Mouse (Mus musculus) hindbrain, embryonic 10.5 days (tissue): ENCODE measurements around the gene Tln1. TPM values are rescaled to one million over a fixed set of nuclear protein-coding genes. Genes with fewer than 3 reads are reported as not detected.
"Not testable (repeated sequence)": the region's sequence is repeated elsewhere in the genome, so short reads cannot be mapped to it uniquely, and the experiment has no call there.

Experiments used
- DNase-seq: peaks from one replicate; pipeline ENCODE4 v3.0.0-alpha.2; 2017; ENCODE audit warnings: low spot score
- H3K27ac ChIP-seq: fragments of 300-500 bp; sonication (generic); 2 replicates; pipeline ENCODE4 v1.5.1; 2016; ENCODE audit warnings: mild to moderate bottlenecking, moderate library complexity
- H3K27me3 ChIP-seq: fragments of 300-500 bp; sonication (generic); 2 replicates; pipeline ENCODE4 v1.6.1; 2016; ENCODE audit warnings: mild to moderate bottlenecking; ENCODE audit not compliant: poor library complexity, insufficient read depth, severe bottlenecking
- H3K36me3 ChIP-seq: fragments of 300-500 bp; sonication (generic); 2 replicates; pipeline ENCODE4 v1.6.1; 2016; ENCODE audit warnings: mild to moderate bottlenecking, moderate library complexity
- H3K4me1 ChIP-seq: fragments of 300-500 bp; sonication (generic); replicated peaks from 2 replicates; pipeline ENCODE4 v1.6.1; 2016; ENCODE audit warnings: mild to moderate bottlenecking
- H3K4me3 ChIP-seq: fragments of 300-500 bp; sonication (generic); 2 replicates; pipeline ENCODE4 v1.5.1; 2016; ENCODE audit warnings: mild to moderate bottlenecking, moderate library complexity
- H3K9me3 ChIP-seq: fragments of 300-500 bp; sonication (generic); 2 replicates; pipeline ENCODE4 v1.6.1; 2016; ENCODE audit warnings: mild to moderate bottlenecking, moderate library complexity
- WGBS: fragments of 180-500 bp; shearing (Covaris S2); methylation state at CpG from one replicate; pipeline ENCODE4 v1.1.7; 2016; 5-methylcytosine and 5-hydroxymethylcytosine counted together
- polyA plus RNA-seq: library from polyadenylated mRNA; unstranded; fragments of >200 nt; fragmentation: Nextera tagmentation; extraction: Ambion mirVana; gene quantifications from 2 replicates; pipeline ENCODE4 v1.2.1, GENCODE M21; 2016

Tln1 gene
- polyA plus RNA-seq, 1 experiment from 2014 or later = 58.9 TPM

DNA sequence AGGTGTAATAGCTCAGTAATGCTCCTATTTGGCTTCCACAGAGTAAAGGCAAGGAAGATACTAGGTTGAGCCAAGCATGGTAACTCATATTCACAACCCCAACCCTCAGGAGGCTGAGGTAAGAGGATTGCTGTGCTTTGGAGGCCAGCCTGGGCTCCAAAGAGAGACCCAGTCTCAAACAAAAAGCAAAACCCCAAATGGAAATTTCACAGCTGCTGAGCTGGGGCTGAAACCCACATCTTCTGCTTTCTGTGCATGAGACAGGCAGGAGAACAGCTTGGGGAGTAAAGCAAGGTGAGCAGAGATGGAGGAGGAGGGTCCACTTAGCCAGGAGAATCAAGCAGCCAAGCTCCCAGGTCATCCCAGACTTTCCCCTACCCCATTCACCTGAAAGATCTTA is 8.6 kb downstream of the Tln1 start:
- DNase-seq = no peak
- peaks cover 88% of the 10 kb centered on the region for H3K36me3 ChIP-seq
- H3K9me3 ChIP-seq = peaks cover 6% of the 10 kb centered on the region; the same call in 1 of the 2 replicates
- H3K4me3 ChIP-seq = no peak overlapping the region
- no peaks in the 10 kb centered on the region for H3K27me3 ChIP-seq
- H3K27ac ChIP-seq = no peak overlapping the region
- H3K4me1 ChIP-seq = peaks cover 23% of the 10 kb centered on the region

DNA sequence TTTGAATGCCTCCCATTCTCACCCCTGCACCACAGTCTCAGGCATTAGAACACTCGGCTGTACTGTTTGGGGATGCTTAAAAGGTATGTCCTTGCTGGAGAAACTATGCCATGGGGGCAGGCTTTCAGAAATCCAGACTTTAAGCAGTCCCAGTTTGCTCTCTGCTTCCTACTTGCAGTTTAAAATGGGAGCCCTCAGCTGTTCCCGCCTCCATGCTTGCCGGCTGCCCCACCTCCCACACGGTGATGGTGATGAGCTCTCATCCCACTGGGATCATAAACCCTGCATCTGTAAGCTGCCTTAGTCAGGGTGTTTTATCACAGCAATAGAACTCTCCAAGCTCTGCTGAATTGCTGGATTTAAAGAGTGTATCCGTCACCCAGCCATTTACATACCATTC is 10.1 kb downstream of the Tln1 start:
- Histone ChIP-seq H3K27me3 (no peaks in the 10 kb centered on the region), H3K27ac (no peak overlapping the region), H3K9me3 (peaks cover 6% of the 10 kb centered on the region; the same call in 1 of the 2 replicates), H3K4me3 (no peak overlapping the region), H3K36me3 (peaks cover 99% of the 10 kb centered on the region), H3K4me1 (peaks cover 8% of the 10 kb centered on the region)
- no peak for DNase-seq
- 99% methylated on average over 5 of the region's 5 CpGs for WGBS

DNA sequence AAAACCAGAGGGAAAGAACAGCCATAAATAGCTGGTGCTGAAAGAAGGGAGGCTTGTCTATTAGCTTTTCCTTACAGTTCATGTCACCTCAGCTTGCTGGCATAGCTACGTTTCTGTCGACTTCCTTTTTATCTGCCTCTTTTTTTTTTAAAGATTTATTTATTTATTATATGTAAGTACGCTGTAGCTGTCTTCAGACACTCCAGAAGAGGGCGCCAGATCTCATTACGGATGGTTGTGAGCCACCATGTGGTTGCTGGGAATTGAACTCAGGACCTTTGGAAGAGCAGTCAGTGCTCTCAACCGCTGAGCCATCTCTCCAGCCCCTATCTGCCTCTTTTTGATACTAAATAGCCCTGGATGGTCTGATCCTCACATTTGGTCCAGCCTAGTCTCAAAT is 10.6 kb downstream of the Tln1 start:
- H3K4me3 ChIP-seq, H3K4me1 ChIP-seq, H3K27me3 ChIP-seq, DNase-seq, H3K27ac ChIP-seq, H3K9me3 ChIP-seq: not testable (repeated sequence)
- 92% methylated on average over 6 of the region's 6 CpGs for WGBS
- H3K36me3 ChIP-seq = peaks cover 100% of the 10 kb centered on the region

DNA sequence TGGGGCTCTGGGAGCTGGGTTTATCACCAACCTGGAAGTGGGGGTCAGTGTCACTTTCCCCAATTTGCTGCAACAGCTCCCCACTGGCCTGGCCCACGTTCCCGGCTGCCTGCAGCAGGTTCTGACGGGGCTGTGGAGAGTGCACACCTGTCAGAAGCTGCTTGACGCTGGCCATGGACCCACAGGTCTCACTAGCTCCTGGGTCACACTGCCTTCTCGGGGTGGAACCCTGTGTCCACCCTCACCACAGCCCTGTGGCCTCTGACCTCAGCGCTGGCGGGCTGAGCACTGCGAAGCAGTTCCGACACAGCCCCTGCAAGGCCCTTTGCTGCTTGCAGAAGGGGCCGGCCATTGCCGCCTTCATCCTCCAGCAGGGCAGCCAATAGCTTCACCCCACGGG is 13.4 kb downstream of the Tln1 start:
- no peak overlapping the region for H3K4me3 ChIP-seq
- H3K27ac ChIP-seq = no peak overlapping the region
- WGBS = 93% methylated on average over 12 of the region's 12 CpGs
- peaks cover 6% of the 10 kb centered on the region; the same call in 1 of the 2 replicates for H3K9me3 ChIP-seq
- no peaks in the 10 kb centered on the region for H3K27me3 ChIP-seq
- no peaks in the 10 kb centered on the region for H3K4me1 ChIP-seq
- H3K36me3 ChIP-seq = peaks cover 100% of the 10 kb centered on the region
- DNase-seq = no peak

DNA sequence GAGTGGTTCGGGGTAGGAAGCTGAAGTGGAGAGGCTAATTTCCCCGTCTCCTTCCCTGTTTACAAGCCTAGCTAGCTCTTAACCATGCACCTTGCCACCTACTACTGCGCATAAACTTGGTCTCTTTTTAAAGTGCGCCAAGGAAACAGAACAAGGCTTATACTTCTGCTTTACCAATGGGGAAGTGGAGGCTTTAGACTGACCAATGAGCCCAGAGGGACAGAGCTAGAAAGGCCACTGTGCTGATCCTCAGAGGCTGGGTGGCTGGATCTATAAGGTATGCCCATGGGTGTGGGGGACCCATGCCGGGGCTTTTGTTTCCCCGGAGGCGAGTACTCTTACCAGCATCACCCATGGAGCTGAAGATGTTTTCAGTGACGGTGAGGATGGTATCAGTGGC is 15.3 kb downstream of the Tln1 start:
- Histone ChIP-seq H3K27me3 (no peaks in the 10 kb centered on the region), H3K36me3 (peaks cover 100% of the 10 kb centered on the region), H3K4me3 (no peak overlapping the region), H3K9me3 (peaks cover 2% of the 10 kb centered on the region; the same call in 1 of the 2 replicates), H3K27ac (no peak overlapping the region), H3K4me1 (no peaks in the 10 kb centered on the region)
- WGBS = 92% methylated on average over 8 of the region's 8 CpGs
- no peak for DNase-seq

DNA sequence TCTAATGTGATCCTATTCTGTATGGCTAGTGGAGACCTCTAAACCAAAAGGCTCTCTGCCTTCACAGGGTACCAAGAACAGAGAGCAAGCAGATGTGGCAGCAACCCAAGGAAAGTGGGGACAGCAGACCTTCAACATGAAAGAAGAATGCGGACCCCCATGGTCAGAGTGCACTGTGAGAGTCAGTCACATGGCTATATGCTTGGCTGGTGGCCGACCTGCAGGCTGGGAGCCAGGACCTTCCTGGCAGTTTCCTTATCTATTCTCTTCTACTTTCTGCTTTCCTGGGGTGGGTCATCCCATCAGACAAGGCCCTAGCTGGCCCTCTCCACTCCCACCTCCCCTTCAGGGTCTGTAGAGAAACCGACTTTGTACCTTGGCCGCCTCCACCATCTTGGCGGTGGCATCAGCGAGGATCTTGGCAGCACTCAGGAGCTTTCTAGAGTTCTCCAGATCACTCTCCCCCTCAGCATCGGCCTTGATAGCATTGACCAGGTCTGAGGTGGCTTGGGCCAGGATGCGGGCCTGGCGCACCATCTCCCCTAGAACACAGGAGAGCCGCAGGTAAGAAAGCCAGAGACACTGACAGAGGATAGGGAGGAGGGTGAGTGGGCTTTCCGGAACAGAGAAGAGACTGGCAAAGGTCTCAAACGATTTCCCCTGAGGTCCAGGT is 16.0 kb downstream of the Tln1 start:
- no peak for DNase-seq
- Histone ChIP-seq H3K9me3 (no peaks in the 10 kb centered on the region), H3K4me1 (no peaks in the 10 kb centered on the region), H3K4me3 (no peak overlapping the region), H3K36me3 (peaks cover 100% of the 10 kb centered on the region), H3K27ac (no peak overlapping the region), H3K27me3 (no peaks in the 10 kb centered on the region)
- 93% methylated on average over 12 of the region's 12 CpGs for WGBS

- DNase-seq = no peak
- H3K27ac ChIP-seq = no peak overlapping the region
- WGBS = 73% methylated on average over 3 of the region's 3 CpGs
- no peaks in the 10 kb centered on the region for H3K27me3 ChIP-seq
- H3K4me3 ChIP-seq = no peak overlapping the region
- H3K4me1 ChIP-seq = no peaks in the 10 kb centered on the region
- H3K36me3 ChIP-seq = peaks cover 100% of the 10 kb centered on the region
- no peaks in the 10 kb centered on the region for H3K9me3 ChIP-seq
These were observed 20.4 kb downstream of the Tln1 start for GRCm38 (mm10) chr4:43542044-43542443.

DNA sequence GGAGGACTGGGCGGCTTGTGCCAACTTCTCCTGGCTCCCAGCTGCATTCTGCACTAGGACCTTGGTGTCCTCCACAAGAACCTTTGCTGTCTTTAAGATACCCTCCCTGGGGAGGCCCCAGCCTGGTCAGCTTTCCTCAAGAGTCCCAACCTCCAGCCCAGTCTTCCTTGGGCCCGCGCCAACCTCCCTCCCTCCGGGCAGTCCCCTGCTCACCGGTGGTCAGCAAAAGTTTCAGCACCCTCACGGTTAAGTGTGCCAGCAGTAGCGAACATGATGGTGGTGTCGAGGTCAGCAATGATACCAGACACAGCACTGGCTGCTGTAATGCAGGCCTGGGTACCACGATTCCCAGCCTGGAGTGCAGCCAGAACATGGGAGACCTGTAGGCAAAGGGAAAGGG is 26.5 kb downstream of the Tln1 start:
- H3K27me3 ChIP-seq = no peaks in the 10 kb centered on the region
- H3K36me3 ChIP-seq = peaks cover 100% of the 10 kb centered on the region
- H3K9me3 ChIP-seq = no peaks in the 10 kb centered on the region
- DNase-seq = no peak
- no peaks in the 10 kb centered on the region for H3K4me1 ChIP-seq
- H3K4me3 ChIP-seq = no peak overlapping the region
- no peak overlapping the region for H3K27ac ChIP-seq
- 95% methylated on average over 9 of the region's 9 CpGs for WGBS

DNA sequence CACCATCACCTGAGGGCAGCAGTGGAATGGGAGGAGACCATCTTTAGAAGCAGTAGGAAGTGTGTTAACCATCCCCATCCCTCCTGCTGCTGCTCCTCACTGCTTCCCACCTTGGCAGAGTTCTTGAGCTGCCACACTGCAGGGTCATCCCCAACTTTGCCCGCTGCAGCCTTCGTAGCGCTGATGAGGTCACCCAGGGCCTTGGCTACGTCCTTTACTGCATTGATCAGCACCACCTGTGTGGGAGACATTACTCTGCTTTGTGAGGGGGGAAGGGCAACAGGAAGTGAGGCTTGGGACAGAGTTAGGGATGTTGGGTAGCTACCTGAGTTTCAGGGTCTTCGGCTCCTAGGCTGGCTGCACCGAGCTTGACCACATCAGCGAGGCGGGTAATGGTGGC is 26.9 kb downstream of the Tln1 start:
- Histone ChIP-seq H3K27me3 (no peaks in the 10 kb centered on the region), H3K27ac (no peak overlapping the region), H3K4me1 (no peaks in the 10 kb centered on the region), H3K9me3 (no peaks in the 10 kb centered on the region), H3K36me3 (peaks cover 100% of the 10 kb centered on the region), H3K4me3 (no peak overlapping the region)
- DNase-seq = no peak
- 96% methylated on average over 8 of the region's 8 CpGs for WGBS

DNA sequence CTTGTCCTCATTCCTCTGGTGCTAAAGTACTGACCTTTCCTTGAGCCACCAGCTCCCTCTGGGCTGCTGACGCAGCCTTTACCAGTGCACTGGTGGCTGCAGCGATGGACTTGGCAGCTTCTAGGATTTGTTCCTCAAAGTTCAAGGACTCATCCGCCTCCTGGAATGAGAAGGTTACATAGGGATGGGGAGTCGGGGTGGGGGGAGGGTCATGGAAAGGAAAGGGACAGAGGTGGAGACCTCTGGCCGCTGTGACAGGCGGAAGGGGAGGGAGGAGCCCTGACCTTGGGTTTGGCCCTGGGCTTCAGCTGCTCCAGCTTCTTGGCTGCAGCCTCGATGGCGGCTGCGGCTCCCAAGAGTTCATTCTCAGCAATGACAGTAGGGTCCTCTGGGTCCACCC is 29.2 kb downstream of the Tln1 start:
- Histone ChIP-seq H3K27me3 (no peaks in the 10 kb centered on the region), H3K27ac (no peak overlapping the region), H3K9me3 (no peaks in the 10 kb centered on the region), H3K4me3 (no peak overlapping the region), H3K36me3 (peaks cover 78% of the 10 kb centered on the region), H3K4me1 (no peaks in the 10 kb centered on the region)
- WGBS = 87% methylated on average over 9 of the region's 9 CpGs
- no peak for DNase-seq

DNA sequence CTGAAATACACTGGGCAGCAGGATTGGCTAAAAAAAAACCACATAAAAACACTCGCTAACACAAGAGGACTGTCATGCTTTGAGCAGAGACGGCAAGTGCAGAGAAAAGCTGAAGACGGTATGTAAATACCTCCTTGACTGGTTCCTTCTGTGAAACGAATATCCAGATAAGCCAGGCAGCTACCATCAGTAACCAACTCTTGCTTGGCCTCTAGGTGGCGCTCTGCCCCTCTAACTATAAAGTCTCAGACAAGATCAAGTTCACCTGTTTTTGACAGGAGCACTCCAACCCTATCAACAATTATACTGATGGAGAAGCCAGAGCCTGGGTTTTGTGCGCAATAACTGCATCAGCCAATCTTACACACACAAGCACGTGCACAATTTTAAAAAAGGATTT is 31.9 kb downstream of the Tln1 start:
- Histone ChIP-seq H3K27ac (no peak overlapping the region), H3K27me3 (peaks cover 13% of the 10 kb centered on the region), H3K4me3 (no peak overlapping the region), H3K36me3 (peaks cover 51% of the 10 kb centered on the region), H3K9me3 (no peaks in the 10 kb centered on the region), H3K4me1 (no peaks in the 10 kb centered on the region)
- DNase-seq = peak; percentile 72
- 30% methylated on average over 7 of the region's 7 CpGs for WGBS

DNA sequence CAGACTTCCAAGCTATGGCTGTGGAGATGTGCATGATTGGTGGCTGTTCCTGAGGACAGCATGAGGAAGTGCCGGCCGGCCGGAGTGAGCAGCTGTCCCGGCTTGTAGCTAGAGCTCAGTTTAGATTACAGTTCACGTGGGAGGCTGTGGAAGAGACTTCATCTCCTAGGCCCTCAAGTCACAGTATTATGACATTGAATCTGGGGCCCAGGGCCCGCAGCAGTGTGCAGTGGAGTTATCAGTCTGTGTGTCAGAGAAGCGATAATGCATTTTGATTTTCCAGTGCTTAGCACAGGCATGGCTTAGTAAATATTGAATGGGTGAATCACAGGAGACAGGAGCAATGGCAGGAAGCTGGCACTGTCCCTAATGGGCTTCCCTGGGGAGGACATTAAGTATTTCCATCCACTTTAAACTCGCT is 32.4 kb downstream of the Tln1 start:
- H3K27me3 ChIP-seq = peaks cover 18% of the 10 kb centered on the region
- DNase-seq = no peak
- H3K27ac ChIP-seq = no peak overlapping the region
- 78% methylated on average over 8 of the region's 8 CpGs for WGBS
- H3K4me1 ChIP-seq = no peaks in the 10 kb centered on the region
- H3K9me3 ChIP-seq = no peaks in the 10 kb centered on the region
- peaks cover 46% of the 10 kb centered on the region for H3K36me3 ChIP-seq
- no peak overlapping the region for H3K4me3 ChIP-seq

DNA sequence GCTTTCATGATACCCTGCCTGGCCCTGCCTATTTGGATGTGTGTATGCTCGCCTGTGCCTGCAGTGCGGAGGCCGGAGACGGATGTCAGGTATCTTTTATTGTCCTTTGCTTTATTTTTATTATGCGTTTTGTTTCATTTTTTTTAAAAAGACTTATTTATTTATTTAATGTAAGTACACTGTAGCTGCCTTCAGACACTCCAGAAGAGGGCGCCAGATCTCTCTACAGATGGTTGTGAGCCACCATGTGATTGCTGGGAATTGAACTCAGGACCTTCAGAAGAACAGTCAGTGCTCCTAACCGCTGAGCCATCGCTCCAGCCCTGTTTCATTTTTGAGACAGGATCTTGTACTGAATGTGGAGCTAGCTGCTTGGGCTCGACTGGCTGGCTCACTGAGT is 34.0 kb downstream of the Tln1 start:
- no peak overlapping the region for H3K4me3 ChIP-seq
- peaks cover 34% of the 10 kb centered on the region for H3K27me3 ChIP-seq
- no peaks in the 10 kb centered on the region for H3K9me3 ChIP-seq
- 83% methylated on average over 9 of the region's 9 CpGs for WGBS
- no peak for DNase-seq
- peaks cover 30% of the 10 kb centered on the region for H3K36me3 ChIP-seq
- H3K4me1 ChIP-seq = peaks cover 12% of the 10 kb centered on the region
- no peak overlapping the region for H3K27ac ChIP-seq

DNA sequence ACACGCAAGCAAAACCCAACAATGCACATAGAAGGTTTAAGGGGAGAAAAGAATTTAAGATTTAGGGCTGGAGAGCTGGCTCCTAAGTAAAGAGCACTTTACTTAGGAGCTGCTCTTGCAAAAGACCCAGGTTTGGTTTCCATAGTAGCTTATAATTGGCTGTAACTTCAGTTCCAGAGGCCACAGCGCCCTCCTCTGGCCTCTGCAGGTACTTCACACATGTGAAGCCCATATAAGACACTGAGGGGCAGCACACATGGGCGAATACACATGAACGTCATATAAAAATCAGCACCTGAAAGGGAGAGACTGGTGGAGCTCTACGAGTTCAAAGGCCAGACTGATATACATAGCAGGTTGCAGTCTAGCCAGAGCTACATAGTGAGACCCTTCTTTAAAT is 34.6 kb downstream of the Tln1 start:
- H3K9me3 ChIP-seq = no peaks in the 10 kb centered on the region
- H3K4me1 ChIP-seq = peaks cover 18% of the 10 kb centered on the region
- peaks cover 40% of the 10 kb centered on the region for H3K27me3 ChIP-seq
- DNase-seq = no peak
- H3K4me3 ChIP-seq = no peak overlapping the region
- 69% methylated on average over 5 of the region's 5 CpGs for WGBS
- H3K36me3 ChIP-seq = peaks cover 24% of the 10 kb centered on the region
- no peak overlapping the region for H3K27ac ChIP-seq
